Mouse (Mus musculus) testis, adult 2 months (tissue): ENCODE results near the gene Slc34a3. TPM values are rescaled to one million over a fixed set of nuclear protein-coding genes. Genes with fewer than 3 reads are reported as not detected.

Experiments used
- H3K27ac ChIP-seq: fragments of 200-500 bp; 2 replicates; pipeline ENCODE4 v1.5.1; 2012; ENCODE audit warnings: low read depth, low read length; ENCODE audit not compliant: control insufficient read depth, insufficient read depth
- H3K27me3 ChIP-seq: fragments of 200-500 bp; 2 replicates; pipeline ENCODE4 v1.6.1; 2012; ENCODE audit warnings: mild to moderate bottlenecking, low read length, moderate library complexity; ENCODE audit not compliant: control insufficient read depth, insufficient read depth
- H3K36me3 ChIP-seq: fragments of 200-500 bp; 2 replicates; pipeline ENCODE4 v1.6.1; 2012; ENCODE audit warnings: mild to moderate bottlenecking, low read length; ENCODE audit not compliant: control insufficient read depth, insufficient read depth
- H3K4me1 ChIP-seq: fragments of 200-500 bp; 2 replicates; pipeline ENCODE4 v1.6.1; 2012; ENCODE audit warnings: low read length; ENCODE audit not compliant: control insufficient read depth, insufficient read depth
- H3K4me3 ChIP-seq: fragments of 200-500 bp; 2 replicates; pipeline ENCODE4 v1.5.1; 2012; ENCODE audit warnings: low read depth, mild to moderate bottlenecking, low read length, moderate library complexity, mixed read lengths; ENCODE audit not compliant: control insufficient read depth
- CTCF ChIP-seq: fragments of 200-500 bp; IDR thresholded peaks from 2 replicates; pipeline ENCODE4 v1.5.1; 2012; ENCODE audit warnings: low read depth, mild to moderate bottlenecking, inconsistent platforms, low read length, moderate library complexity; ENCODE audit not compliant: control insufficient read depth, insufficient read depth, insufficient replicate concordance
- POLR2A ChIP-seq: fragments of 200-500 bp; IDR thresholded peaks from 2 replicates; pipeline ENCODE4 v1.6.1; 2012; ENCODE audit warnings: low read depth, mild to moderate bottlenecking, inconsistent platforms, low read length, moderate library complexity; ENCODE audit not compliant: control insufficient read depth
- polyA plus RNA-seq: library from polyadenylated mRNA; depleted of rRNA; stranded (reverse); fragments of >200 nt; gene quantifications from 2 replicates; pipeline ENCODE4 v1.2.3, GENCODE M21; 2012

The Slc34a3 gene
- polyA plus RNA-seq, 1 experiment: 0.48 TPM

DNA sequence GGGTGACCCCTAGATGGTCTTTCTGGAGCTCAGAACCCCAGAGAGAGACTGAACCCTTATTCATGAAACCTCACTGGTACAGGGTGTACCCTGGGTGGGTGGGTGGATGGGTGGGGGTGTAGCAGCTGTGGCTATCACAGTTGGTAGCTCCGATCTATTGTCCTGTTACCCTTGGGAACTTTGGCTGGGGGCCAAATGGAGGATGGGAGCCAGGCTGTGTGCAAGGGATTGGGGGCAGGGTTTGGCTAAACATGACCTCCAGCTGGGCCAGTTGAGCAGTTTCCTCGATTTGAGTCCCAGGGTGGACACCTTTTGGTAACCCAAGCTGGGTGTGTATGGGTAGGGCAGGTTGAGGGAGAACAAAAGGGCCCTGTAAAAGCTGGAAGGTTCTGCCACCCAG, 32.6 kb upstream of the Slc34a3 start:
- peaks cover 25% of the 10 kb centered on the region for H3K4me1 ChIP-seq
- no peak overlapping the region for H3K27ac ChIP-seq
- H3K4me3 ChIP-seq: no peak overlapping the region

DNA sequence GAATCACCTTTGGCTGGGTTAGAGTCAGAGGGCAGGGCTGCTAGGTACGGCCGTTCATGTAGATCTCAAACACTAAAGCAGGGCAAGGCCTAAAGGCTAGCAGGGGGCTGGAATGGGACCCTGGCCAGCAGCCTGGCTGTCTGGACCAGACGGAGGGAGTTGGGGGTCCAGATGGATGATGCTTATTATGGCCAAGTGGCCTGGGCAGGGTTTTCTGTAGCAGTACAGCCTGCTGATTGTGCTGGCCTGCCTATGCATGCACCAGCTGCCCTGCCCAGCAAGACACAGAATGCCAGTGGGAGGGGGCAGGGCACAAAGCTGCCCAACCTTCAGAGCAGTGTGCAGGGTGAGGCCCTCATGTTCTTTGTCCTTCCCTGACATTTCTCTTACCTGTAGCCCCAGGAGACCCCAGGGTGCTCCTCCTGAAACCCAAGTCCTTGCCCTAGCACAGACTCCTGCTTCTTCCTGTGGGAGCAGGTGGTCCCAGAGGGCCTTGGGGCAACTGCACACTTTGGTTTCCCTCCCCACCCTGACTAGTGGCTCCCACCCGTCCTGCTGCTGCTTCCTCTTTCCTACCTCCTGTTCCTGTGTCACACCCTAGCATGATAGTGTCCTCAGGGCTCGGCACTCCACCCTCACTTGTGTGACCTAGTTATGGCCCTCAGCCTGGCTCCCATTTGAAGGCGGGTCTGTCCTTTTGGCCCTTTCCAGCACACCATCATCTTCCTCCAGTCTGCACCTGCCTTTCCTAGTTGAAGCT, 31.9 kb upstream of the Slc34a3 start:
- Histone ChIP-seq H3K36me3 (no peaks in the 10 kb centered on the region; the same call in 1 of the 2 replicates), H3K4me1 (peaks cover 24% of the 10 kb centered on the region), H3K27me3 (no peaks in the 10 kb centered on the region), H3K4me3 (peak overlapping the region; percentile 47), H3K27ac (no peak overlapping the region)
- TF ChIP-seq POLR2A: no peak
- TF ChIP-seq CTCF: no peak

More for the DNA sequence above, 32.6 kb upstream of the Slc34a3 start:
- Histone ChIP-seq H3K36me3 (no peaks in the 10 kb centered on the region; the same call in 1 of the 2 replicates), H3K27me3 (no peaks in the 10 kb centered on the region)
- TF ChIP-seq POLR2A (no peak), CTCF (no peak)

GRCm38 (mm10) chr2:25264851-25265250, 30.7 kb upstream of the Slc34a3 start:
- peak overlapping the region; percentile 91 for H3K4me3 ChIP-seq
- peaks cover 24% of the 10 kb centered on the region for H3K4me1 ChIP-seq
- TF ChIP-seq CTCF (no peak), POLR2A (no peak)
- no peaks in the 10 kb centered on the region for H3K27me3 ChIP-seq
- H3K27ac ChIP-seq: no peak overlapping the region
- no peaks in the 10 kb centered on the region; the same call in 1 of the 2 replicates for H3K36me3 ChIP-seq

GRCm38 (mm10) chr2:25264286-25264660, 30.1 kb upstream of the Slc34a3 start:
- Histone ChIP-seq H3K4me1 (peaks cover 24% of the 10 kb centered on the region), H3K27ac (peak overlapping the region; percentile 41; the same call in 1 of the 2 replicates)

GRCm38 (mm10) chr2:25263623-25264285, 29.6 kb upstream of the Slc34a3 start:
- Histone ChIP-seq H3K27ac (peak overlapping the region; percentile 51), H3K4me1 (peaks cover 24% of the 10 kb centered on the region), H3K36me3 (no peaks in the 10 kb centered on the region; the same call in 1 of the 2 replicates), H3K4me3 (peak overlapping the region; percentile 91), H3K27me3 (no peaks in the 10 kb centered on the region)
- no peak for TF ChIP-seq CTCF
- TF ChIP-seq POLR2A: no peak

More at GRCm38 (mm10) chr2:25264286-25264660, 30.1 kb upstream of the Slc34a3 start:
- Histone ChIP-seq H3K36me3 (no peaks in the 10 kb centered on the region; the same call in 1 of the 2 replicates), H3K27me3 (no peaks in the 10 kb centered on the region), H3K4me3 (peak overlapping the region; percentile 91)
- TF ChIP-seq POLR2A (no peak), CTCF (no peak)

GRCm38 (mm10) chr2:25262795-25263622, 28.8 kb upstream of the Slc34a3 start:
- Histone ChIP-seq H3K4me3 (peak overlapping the region; percentile 91), H3K27ac (peak overlapping the region; percentile 51), H3K27me3 (no peaks in the 10 kb centered on the region), H3K36me3 (no peaks in the 10 kb centered on the region; the same call in 1 of the 2 replicates), H3K4me1 (peaks cover 24% of the 10 kb centered on the region)
- TF ChIP-seq POLR2A (no peak; the same call in 1 of the 2 replicates), CTCF (no peak)

- Histone ChIP-seq H3K4me3 (peak within 1 kb of the TSS; percentile 91), H3K36me3 (no peaks in the 10 kb centered on the region; the same call in 1 of the 2 replicates), H3K27ac (peak within 1 kb of the TSS; percentile 83), H3K27me3 (no peaks in the 10 kb centered on the region), H3K4me1 (peaks cover 24% of the 10 kb centered on the region)
- peak; percentile 72; the same call in 1 of the 2 replicates for TF ChIP-seq POLR2A
- TF ChIP-seq CTCF: no peak
Observed at GRCm38 (mm10) chr2:25262291-25262767, 28.2 kb upstream of the Slc34a3 start, which contains the start of gene Tprn. TSS of gene Tprn (plus strand) at chr2:25262618.
